Mouse (Mus musculus) naive thymus-derived CD4-positive, alpha-beta T cell, adult 2 months (primary cell): Measurements from ENCODE around the gene Fzd2.
"Not testable (repeated sequence)": the region's sequence is repeated elsewhere in the genome, so short reads cannot be mapped to it uniquely, and the experiment has no call there.

Experiments used
- DNase-seq: peaks from one replicate; pipeline ENCODE4 v3.0.0-alpha.2; 2011; ENCODE audit warnings: low read depth

Gene Fzd2

GRCm38 (mm10) chr11:102581281-102582015 is 22.7 kb upstream of the Fzd2 start:
- no peak for DNase-seq

- DNase-seq = no peak
These were observed 22.1 kb upstream of the Fzd2 start for GRCm38 (mm10) chr11:102582016-102582610.

GRCm38 (mm10) chr11:102582736-102583135 is 21.5 kb upstream of the Fzd2 start:
- DNase-seq = no peak

- no peak for DNase-seq
These were observed 17.6 kb upstream of the Fzd2 start for GRCm38 (mm10) chr11:102586445-102587130.

- DNase-seq = no peak
These were observed 16.6 kb upstream of the Fzd2 start for GRCm38 (mm10) chr11:102587554-102587953.

GRCm38 (mm10) chr11:102595341-102595820 is 8.8 kb upstream of the Fzd2 start:
- no peak for DNase-seq

GRCm38 (mm10) chr11:102599912-102600311 is 4.3 kb upstream of the Fzd2 start:
- no peak for DNase-seq

GRCm38 (mm10) chr11:102602816-102603495 is 1.2 kb upstream of the Fzd2 start:
- DNase-seq = no peak

GRCm38 (mm10) chr11:102603496-102603850 is 723 bp upstream of the Fzd2 start:
- no peak for DNase-seq

GRCm38 (mm10) chr11:102604777-102605552 is 769 bp downstream of the Fzd2 start:
- no peak for DNase-seq

- no peak for DNase-seq
These were observed 1.6 kb downstream of the Fzd2 start for GRCm38 (mm10) chr11:102605553-102606416.

GRCm38 (mm10) chr11:102606751-102607171 is 2.6 kb downstream of the Fzd2 start:
- no peak for DNase-seq

GRCm38 (mm10) chr11:102607201-102607600 is 3.0 kb downstream of the Fzd2 start:
- DNase-seq = not testable (repeated sequence)

GRCm38 (mm10) chr11:102607686-102608548 is 3.7 kb downstream of the Fzd2 start:
- DNase-seq = no peak

- DNase-seq = no peak
These were observed 4.5 kb downstream of the Fzd2 start for GRCm38 (mm10) chr11:102608691-102609090.

GRCm38 (mm10) chr11:102609483-102609882 is 5.3 kb downstream of the Fzd2 start:
- DNase-seq = no peak

GRCm38 (mm10) chr11:102610260-102610659 is 6.1 kb downstream of the Fzd2 start:
- DNase-seq = no peak

GRCm38 (mm10) chr11:102610675-102611316 is 6.6 kb downstream of the Fzd2 start:
- no peak for DNase-seq

- DNase-seq = no peak
These were observed 7.1 kb downstream of the Fzd2 start for GRCm38 (mm10) chr11:102611317-102611705.
